Mouse (Mus musculus) neutrophil, adult 5-6 weeks (primary cell): Measurements from ENCODE around the gene Prss54. TPM values are rescaled to one million over a fixed set of nuclear protein-coding genes. Genes with fewer than 3 reads are reported as not detected.
"Not testable (repeated sequence)": the region's sequence is repeated elsewhere in the genome, so short reads cannot be mapped to it uniquely, and the experiment has no call there.

Experiments used
- ATAC-seq: fragments of 151-379, 151-347 bp; 2 replicates; pipeline ENCODE4 v1.8.0; 2017; ENCODE audit warnings: mild to moderate bottlenecking, moderate TSS enrichment; ENCODE audit not compliant: insufficient number of reproducible peaks, poor library complexity, low FRiP score, severe bottlenecking; ENCODE audit errors: extremely low read depth
- total RNA-seq: library from RNA; stranded (forward); fragments of 200-1000 nt; gene quantifications from 2 replicates; pipeline ENCODE4 v1.2.3, GENCODE M21; 2017

Gene Prss54
- not detected in 2 replicates for total RNA-seq

DNA sequence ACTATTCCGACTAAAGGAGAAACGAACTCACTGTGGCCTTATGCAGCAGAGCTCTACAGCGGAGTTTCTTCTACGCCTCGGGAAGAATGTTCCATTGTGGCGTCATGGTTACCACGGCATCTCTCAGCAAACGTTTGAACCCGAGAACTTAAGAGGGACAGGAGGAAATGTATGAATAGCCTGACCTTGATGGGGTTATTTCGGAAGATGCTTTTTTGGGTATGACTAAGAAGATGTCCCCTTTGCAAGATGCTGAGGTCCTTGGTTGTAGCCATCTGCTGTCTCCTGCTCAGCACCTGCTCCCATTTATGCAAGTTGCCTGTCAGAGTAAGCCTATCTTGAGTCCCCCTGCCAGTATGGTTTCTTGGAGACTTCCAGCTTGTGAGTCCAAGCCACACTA lies at the start of gene Prss54:
TSS of gene Prss54 (minus strand) at position 101 of the 400 bp plus-strand sequence.
- ATAC-seq = no peak

DNA sequence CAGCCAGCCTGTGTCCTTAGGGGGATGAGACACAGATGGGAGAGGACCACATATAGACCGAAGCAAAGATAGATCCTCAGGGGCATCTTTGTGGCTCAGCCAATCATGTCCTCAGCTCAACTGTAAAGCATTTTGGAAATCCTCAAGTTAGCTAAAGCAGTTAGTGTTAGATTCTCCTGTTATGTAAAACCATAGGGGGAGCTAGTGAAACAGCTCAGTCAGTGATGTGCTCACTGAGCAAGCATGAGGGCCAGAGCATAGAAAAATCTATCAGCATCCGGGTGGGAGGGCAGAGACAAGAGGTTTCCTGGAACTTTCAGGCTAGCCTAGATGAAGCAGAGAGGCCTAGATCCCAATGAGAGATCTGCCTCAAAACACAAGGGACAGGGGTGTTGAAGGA lies 48.7 kb upstream of the Prss54 start:
- ATAC-seq = no peak

DNA sequence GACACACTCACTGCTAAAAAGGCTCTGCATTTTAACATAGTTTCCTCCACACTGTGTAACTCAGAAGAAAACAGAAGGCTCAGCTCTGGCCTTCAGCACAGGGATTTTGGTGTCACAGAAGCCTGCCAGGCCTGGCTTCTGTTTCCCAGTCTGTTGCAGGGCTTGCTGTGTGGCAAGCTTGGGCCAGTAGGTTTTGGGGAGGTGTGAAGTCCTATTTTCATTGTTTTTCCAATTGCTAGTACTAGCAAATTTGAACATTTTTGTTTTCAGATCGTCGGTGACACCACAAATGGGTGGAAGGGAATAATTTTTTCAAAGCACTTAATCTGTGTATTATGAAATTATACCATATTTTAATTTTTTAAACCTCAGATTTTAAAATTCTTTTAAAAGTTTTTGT lies 43.9 kb upstream of the Prss54 start:
- no peak for ATAC-seq

DNA sequence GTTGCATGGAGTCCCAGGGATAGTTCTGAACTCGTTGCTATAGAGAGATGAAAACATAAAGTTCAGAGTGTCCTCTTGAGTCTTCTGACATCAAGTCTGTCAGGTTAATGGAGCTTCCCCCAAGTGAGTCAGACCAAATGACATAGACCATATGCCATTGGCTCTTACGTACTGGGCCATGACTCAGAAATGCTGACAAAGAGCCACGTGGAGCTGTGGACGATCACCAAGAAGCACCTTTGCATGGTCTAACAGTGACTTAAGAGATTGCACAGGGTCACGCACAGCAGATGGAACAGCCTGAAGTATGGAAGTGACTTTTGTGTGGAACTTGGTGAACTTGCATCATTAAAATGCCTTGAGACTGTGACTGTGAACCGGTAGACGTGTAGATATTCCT lies 40.2 kb upstream of the Prss54 start:
- ATAC-seq = no peak

DNA sequence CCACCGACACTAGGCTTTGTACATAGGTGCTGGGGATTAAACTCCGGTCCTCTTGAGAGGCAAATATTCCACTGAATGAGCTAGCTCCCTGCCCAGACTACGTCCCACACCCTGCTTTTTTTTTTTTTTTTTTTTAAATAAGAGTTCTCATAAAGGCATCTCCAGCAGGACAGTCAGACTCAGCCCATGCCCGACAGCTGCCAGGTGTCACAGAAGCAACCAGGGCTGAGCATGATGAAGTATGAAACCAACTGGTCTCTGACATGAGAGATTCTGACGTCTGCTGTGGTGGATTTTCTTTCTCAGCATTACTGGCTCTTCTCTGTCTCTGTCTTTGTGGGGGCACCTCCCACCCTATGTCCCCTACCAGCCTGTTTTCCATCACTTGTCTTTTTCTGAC lies 35.6 kb upstream of the Prss54 start:
- ATAC-seq = no peak

DNA sequence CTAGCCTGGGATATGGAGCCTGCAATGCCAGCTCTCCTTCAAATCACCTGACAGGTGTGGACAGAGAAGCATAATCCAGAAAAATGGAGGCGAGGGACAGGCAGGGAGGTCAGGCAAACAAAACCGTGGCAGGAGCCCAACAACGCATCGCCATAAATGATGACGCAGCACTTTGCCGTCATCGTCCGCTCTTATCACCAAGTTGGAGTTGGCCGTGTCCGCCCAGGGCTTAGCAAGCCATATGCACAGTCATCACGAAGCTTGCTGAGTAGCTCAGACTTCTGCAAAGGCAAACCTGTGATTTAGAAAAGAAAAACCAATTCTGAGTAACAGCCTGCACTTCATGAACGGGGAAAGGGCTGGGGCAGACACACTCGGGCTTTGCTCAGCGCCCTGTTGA lies 34.6 kb upstream of the Prss54 start:
- no peak for ATAC-seq

DNA sequence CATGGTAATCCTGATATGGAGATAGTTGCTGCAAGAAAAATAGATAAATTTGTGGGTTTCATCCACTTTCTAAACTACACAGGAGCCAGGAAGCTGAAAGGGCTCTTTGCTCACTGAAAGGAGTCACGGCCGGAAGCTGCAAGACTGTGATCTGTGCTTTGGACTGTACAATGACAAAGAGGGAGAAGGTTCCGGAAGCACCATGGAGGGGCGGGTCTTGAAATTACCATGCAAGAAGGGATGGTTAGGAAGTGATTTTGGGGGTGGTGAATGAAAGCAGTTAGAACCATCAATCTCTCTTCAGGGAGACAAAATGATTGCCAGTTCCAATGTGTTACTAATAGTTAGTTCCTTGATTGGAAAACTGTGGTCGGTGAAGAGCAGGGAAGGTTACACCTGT lies 33.3 kb upstream of the Prss54 start:
- no peak for ATAC-seq

DNA sequence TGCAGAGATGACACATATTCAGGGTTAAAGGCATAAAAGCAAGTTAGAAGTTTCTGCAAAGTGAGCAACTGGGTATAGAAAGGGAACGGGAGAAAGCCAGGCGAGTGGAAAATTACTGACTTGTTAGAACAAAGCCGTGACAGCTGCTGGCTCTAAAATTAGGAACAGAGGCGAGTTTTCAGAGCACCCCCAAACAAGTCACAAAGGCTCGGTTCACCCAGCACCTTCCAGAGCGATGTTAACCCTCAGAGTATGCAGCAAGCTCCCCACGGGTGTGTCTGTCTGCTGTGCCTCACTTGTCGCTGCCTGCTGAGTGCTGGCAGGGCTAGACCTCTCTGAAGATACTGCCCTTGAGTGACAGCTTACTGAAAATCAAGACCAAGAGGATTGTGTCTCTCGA lies 31.1 kb upstream of the Prss54 start:
- ATAC-seq = no peak

DNA sequence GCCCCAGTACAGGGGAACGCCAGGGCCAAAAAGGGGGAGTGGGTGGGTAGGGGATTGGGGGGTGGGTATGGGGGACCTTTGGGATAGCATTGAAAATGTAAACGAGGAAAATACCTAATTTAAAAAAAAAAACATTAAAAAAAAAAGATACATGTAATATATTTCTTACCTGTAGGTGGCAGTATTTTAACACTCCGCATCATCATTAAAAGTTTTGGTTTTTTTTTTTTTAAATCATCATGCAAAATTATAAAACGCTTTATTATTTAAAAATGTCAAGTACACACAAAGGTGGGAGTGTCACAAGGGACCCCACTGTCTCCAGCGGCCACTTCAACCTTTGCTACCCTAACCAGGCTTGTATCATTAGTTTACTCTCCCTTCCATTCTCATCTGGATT lies 30.4 kb upstream of the Prss54 start:
- ATAC-seq = not testable (repeated sequence)

DNA sequence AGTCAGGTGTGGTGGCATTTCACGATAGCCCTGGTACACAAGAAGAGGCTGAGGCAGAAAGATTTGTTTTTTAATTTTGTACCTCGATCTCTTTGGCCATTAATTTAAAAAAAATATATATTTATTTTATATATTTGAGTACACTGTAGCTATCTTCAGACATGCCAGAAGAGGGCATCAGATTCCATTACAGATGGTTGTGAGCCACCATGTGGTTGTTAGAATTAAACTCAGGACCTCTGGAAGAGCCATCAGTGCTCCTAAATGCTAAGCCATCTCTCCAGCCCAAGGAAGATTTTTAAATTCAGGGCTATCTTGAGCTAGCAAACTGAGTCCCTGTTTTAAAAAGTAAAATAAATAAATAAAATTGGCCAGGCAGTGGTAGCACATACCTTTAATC lies 26.0 kb upstream of the Prss54 start:
- no peak for ATAC-seq

DNA sequence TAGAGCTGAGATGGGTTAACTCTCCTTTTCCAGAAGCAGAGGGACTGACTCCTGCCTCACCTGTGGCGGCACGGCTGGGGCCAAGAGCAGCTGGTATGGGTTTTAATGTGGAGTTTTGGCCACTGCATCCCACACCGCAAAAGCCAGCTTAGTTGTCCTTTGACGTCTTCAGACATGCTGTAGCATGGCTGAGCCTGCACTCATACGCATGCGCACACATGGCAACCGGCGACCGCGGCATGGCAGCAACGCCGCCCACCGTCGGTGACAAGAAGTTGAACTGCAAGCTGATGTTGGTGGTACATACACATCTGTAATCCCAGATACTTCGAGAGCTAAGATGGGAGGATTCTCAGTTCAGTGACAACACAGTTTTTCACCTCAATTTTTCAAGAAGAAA lies 25.2 kb upstream of the Prss54 start:
- ATAC-seq = no peak

DNA sequence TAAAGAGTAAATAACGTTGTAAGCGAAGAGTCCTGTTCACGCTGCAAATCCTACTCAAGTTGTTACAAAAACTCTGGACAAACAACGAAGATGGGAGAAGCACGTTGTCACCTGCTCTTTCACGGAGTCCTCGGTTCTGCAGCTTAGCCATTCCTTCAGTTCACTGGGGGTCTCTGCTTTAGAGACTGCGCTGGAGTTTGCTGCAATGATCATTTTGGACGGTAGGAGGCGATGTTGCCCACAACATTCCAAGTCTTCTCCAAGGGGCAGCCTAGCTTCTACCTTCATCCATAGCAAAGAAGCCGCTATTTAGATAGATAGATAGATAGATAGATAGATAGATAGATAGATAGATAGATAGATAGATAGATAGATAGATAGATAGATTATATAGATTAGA lies 23.7 kb upstream of the Prss54 start:
- no peak for ATAC-seq

DNA sequence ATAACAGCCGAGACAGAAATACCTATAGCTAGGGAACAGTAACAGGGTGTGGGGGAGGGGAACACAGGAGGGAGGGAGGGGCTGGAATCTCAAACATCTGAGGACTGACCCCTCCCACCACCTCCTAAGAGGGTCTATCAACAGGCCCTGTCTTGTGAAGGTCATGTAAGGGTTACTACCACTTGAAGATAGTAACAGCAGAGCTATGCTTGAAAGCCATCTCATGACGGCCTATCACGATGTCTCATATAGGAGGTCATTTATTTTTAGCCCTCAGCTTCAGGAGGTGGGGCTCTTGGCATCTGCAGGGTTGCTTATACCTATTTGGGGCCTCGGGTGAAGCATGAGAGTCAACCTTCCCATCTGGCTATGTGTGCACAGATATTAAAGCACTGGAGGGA lies 20.7 kb upstream of the Prss54 start:
- ATAC-seq = no peak

DNA sequence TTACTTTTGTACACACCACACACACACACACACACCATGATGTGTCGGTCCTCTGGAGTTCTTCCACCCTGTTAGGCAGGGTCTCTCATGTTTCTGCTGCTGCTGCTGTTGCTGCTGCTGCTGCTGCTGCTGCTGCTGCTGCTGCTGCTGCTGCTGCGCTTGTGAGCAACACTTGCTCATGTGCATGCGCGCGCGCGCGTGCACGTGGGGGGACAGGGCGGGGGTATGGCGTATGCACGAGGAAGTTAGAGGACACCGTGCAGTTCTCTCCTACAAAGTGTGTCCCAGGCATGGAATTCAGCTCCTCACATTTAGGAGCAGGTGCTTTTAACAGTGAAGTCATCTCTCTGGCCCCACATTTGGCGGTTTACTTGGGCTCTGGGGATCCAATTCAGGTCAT lies 19.0 kb upstream of the Prss54 start:
- ATAC-seq = no peak

DNA sequence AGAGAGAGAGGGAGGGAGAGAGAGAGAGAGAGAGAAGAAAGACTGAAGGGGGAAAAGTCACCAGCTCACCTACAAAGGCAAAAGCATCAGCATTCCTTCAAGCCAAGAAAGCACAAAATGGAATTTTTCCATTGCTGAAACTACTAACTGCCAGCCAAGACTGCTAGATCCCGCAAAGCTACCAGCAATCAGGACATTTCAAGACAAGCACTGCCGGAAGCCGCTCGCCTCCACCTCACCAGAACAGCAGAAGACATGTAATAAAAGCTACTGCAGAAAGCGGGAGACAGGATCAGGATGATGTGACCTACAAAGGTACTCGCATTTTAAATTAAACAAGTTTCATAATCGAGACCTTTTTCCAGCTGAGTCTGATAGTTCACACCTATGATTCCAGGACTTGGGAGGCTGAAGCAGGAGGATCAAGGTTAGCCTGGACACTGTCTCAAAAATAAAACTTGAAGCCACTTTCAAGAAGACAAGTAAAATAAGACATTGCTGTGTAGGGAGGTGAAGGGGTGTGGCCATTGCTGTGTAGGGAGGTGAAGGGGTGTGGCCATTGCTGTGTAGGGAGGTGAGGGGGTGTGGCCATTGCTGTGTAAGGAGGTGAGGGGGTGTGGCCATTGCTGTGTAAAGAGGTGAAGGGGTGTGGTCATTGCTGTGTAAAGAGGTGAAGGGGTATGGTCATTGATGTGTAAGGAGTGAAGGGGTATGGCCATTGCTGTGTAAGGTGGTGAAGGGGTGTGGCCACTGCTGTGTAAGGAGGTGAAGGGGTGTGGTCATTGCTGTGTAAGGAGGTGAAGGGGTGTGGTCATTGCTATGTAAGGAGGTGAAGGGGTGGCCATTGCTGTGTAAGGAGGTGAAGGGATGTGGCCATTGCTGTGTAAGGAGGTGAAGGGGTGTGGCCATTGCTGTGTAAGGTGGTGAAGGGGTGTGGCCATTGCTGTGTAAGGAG lies 17.6 kb upstream of the Prss54 start:
- ATAC-seq = no peak

DNA sequence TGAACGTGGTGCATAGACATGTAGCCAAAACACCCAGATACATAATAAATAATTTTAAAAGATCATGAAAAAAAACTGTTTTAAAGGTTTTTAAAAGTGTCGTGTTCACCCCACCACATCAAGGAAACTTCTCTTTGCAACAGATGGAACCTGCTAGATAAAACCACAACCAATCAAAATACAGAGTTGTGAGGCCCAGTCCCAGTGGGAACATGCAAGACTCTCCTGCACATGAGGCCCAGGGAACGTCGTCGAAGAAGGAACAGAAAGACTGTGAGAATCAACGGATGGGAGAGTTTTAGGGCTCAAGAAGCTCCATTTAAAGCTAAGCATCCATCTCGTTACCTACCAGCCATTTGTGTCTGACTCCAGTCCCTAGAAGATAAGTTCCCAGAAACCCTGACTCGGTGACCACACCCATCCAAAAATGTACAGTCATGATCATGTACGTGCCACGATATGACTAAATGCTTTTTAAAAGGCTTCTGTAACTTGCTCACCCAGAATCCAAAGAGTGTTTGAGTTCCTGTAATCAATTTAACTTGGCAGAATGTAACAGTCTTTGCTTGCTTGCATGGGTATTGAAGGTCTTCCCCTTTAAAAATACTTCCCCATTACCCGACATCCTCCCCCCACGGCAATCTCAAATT lies 16.1 kb upstream of the Prss54 start:
- ATAC-seq = no peak

DNA sequence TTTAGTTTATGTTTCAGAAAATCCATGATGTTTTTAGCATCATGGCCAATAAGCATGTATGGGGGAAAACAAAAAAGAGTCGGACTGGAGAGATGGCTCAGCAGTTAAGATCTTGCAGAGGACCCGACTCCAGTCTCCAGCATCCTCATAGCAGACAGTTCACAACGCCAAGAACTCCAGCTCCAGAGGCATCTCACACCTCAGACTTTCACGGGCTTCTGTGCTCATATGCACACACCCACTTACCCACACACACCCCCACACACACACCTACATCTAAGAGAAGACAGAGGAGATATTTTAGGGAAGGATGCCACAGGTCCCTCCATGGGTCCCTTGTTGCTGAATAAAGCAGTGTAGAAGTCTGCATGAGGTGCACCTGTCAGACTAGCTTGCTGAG lies 14.4 kb upstream of the Prss54 start:
- no peak for ATAC-seq

DNA sequence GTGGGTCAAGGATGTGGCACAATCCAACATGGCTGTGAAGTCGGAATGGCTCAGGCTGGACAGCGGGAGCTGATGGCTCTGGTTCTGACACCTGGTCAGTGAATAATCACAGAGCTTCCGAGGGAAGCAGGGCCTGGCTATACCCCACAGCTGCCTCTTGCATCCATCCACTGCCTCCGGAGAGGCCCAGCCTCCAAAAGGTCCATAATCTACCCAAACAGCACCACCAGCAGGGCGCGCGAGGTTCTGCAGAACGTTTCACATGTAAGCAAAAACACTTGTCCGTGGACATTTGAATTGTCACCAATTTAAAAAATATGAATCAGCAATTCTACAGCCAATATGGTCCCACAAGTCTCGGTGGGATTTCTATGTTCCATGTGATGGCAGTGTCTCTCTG lies 13.1 kb upstream of the Prss54 start:
- ATAC-seq = no peak

DNA sequence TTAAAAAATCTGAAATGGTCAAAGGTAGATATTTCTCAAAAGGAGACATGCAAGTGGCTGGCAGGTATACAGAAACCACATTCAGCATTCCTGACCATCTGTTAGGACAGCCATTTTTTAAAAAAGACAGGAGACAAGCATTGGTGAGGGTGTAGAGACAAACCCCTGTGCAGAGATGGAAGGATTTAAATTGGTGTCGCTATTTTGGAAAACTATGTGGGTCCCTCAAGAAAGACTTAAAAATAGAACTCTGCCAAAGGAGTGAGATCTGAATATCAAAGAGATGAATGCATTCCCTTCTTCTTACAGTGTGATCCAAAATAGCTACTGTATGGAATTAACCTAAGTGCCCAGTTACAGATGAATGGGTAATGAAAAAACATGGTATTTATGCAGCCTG lies 11.2 kb upstream of the Prss54 start:
- ATAC-seq = no peak

DNA sequence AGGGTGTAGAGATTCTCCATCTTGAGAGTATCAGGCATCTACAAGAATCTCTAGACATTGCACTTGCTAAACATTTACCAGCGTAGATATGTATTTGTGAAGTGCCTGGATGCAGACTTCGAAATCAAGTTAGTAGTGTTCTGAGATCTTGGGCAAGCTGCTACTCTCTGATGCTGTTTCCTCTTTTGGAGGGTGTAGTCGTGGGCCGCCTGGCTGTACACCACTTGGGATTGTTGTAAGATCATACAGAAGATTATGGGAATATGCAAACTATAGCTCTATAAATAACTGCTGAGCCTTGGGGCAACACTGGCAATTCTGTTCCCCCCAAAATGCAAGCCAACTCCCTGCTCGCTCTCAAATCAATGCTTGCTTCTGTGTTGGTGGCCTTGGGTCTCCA lies 3.0 kb downstream of the Prss54 start:
- ATAC-seq = no peak
